Mouse (Mus musculus): Measurements from ENCODE around the gene Etfb. TPM values are rescaled to one million over a fixed set of nuclear protein-coding genes. Genes with fewer than 3 reads are reported as not detected.

The Etfb gene
- polyA plus RNA-seq, 1 experiment from 2014 or later, result 251 TPM

DNA sequence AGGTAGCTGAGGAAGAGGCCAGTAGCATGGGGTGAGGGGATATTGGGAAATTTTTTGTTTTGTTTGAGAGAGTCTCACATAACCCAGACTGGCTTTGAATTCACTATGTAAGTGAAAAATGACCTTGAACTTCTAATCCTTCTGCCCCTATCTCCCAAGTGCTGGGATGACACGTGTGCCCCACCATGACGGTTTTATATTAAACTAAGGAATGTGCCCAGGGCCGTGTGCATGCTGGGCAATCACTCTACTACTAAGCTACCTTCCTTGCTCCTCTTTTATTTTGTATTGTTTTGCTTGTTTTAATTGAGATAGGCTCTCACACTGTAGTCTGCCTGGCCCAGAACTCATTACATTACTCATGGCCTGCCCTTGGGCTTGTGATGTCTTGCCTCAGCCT lies 2.8 kb upstream of the Etfb start:
- Histone ChIP-seq H3K36me3 (ENCODE audit: control insufficient read depth, insufficient read depth, low read length) (no peaks in the 10 kb centered on the region), H3K4me1 (ENCODE audit: control insufficient read depth, insufficient read depth, low read length) (peaks cover 7% of the 10 kb centered on the region; the same call in 1 of the 2 replicates), H3K4me2 (ENCODE audit: low read depth, severe bottlenecking) (no peak overlapping the region), H3K27ac (replicated peaks; ENCODE audit: low read depth, low read length) (no peak overlapping the region), H3K9me3 (ENCODE audit: control insufficient read depth, low read length) (no peaks in the 10 kb centered on the region), H3K27me3 (ENCODE audit: control insufficient read depth, insufficient read depth, low read length) (no peaks in the 10 kb centered on the region), H3K9ac (ENCODE audit: low read length) (no peak overlapping the region), H3K4me3 (ENCODE audit: low read depth, low read length) (no peak overlapping the region)
- ATAC-seq (ENCODE audit: insufficient number of reproducible peaks, low FRiP score, low TSS enrichment, low read depth) (no peak), DNase-seq (ENCODE audit: low spot score) (no peak)
- WGBS, result 83% methylated on average over 3 of the region's 3 CpGs

- H3K27me3 ChIP-seq (ENCODE audit: control insufficient read depth, insufficient read depth, low read length), result no peaks in the 10 kb centered on the region
- no peaks in the 10 kb centered on the region for H3K36me3 ChIP-seq (ENCODE audit: control insufficient read depth, insufficient read depth, low read length)
- H3K9ac ChIP-seq (ENCODE audit: low read length), result peak overlapping the region; percentile 65
- WGBS, result 11% methylated on average over 9 of the region's 9 CpGs
- ATAC-seq (ENCODE audit: insufficient number of reproducible peaks, low FRiP score, low TSS enrichment, low read depth), result no peak
- H3K4me1 ChIP-seq (ENCODE audit: control insufficient read depth, insufficient read depth, low read length), result peaks cover 7% of the 10 kb centered on the region; the same call in 1 of the 2 replicates
- peak overlapping the region; percentile 86; the same call in 1 of the 2 replicates for H3K27ac ChIP-seq (replicated peaks; ENCODE audit: low read depth, low read length)
- DNase-seq (ENCODE audit: low spot score), result no peak
- no peaks in the 10 kb centered on the region for H3K9me3 ChIP-seq (ENCODE audit: control insufficient read depth, low read length)
- peak overlapping the region; percentile 71 for H3K4me2 ChIP-seq (ENCODE audit: low read depth, severe bottlenecking)
- H3K4me3 ChIP-seq (ENCODE audit: low read depth, low read length), result peak overlapping the region; percentile 51
These were observed 1.2 kb upstream of the Etfb start for GRCm38 (mm10) chr7:43442684-43443083.

- no peaks in the 10 kb centered on the region for H3K9me3 ChIP-seq (ENCODE audit: control insufficient read depth, low read length)
- peak overlapping the region; percentile 71 for H3K4me2 ChIP-seq (ENCODE audit: low read depth, severe bottlenecking)
- H3K27ac ChIP-seq (replicated peaks; ENCODE audit: low read depth, low read length), result peak overlapping the region; percentile 86
- no peaks in the 10 kb centered on the region for H3K27me3 ChIP-seq (ENCODE audit: control insufficient read depth, insufficient read depth, low read length)
- H3K9ac ChIP-seq (ENCODE audit: low read length), result peak overlapping the region; percentile 65
- H3K4me3 ChIP-seq (ENCODE audit: low read depth, low read length), result peak overlapping the region; percentile 51
- H3K4me1 ChIP-seq (ENCODE audit: control insufficient read depth, insufficient read depth, low read length), result peaks cover 7% of the 10 kb centered on the region; the same call in 1 of the 2 replicates
- peak; percentile 82 for ATAC-seq (ENCODE audit: insufficient number of reproducible peaks, low FRiP score, low TSS enrichment, low read depth)
- WGBS, result 1% methylated on average over 36 of the region's 36 CpGs
- H3K36me3 ChIP-seq (ENCODE audit: control insufficient read depth, insufficient read depth, low read length), result no peaks in the 10 kb centered on the region
- DNase-seq (ENCODE audit: low spot score), result peak; percentile 73
These were observed 562 bp upstream of the Etfb start for GRCm38 (mm10) chr7:43443126-43443916.

DNA sequence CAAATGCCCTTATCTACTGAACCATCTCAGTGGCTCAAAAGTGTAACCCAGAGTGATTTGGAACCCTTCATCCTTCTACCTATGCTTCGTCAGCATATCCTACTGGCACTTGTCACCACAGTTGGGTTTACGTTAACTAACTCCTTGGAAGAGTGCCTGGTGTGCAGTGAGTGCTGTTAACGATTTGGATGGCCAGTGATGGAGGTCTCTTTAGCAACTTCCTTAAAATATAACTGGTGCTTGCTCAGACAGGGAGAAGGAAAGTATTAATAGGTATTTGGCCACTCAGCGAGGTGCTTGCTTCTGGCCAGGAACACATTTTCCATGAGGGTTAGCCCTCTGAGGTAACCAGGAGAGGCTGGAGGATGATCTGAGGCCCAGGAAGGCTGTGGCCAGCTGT lies 3.9 kb downstream of the Etfb start:
- H3K4me3 ChIP-seq (ENCODE audit: low read depth, low read length), result no peak overlapping the region
- 86% methylated on average over 4 of the region's 4 CpGs for WGBS
- ATAC-seq (ENCODE audit: insufficient number of reproducible peaks, low FRiP score, low TSS enrichment, low read depth) (no peak), DNase-seq (ENCODE audit: low spot score) (no peak)
- no peaks in the 10 kb centered on the region for H3K27me3 ChIP-seq (ENCODE audit: control insufficient read depth, insufficient read depth, low read length)
- H3K4me2 ChIP-seq (ENCODE audit: low read depth, severe bottlenecking), result no peak overlapping the region
- no peaks in the 10 kb centered on the region for H3K9me3 ChIP-seq (ENCODE audit: control insufficient read depth, low read length)
- H3K36me3 ChIP-seq (ENCODE audit: control insufficient read depth, insufficient read depth, low read length), result no peaks in the 10 kb centered on the region
- H3K9ac ChIP-seq (ENCODE audit: low read length), result no peak overlapping the region
- H3K27ac ChIP-seq (replicated peaks; ENCODE audit: low read depth, low read length), result no peak overlapping the region
- peaks cover 4% of the 10 kb centered on the region; the same call in 1 of the 2 replicates for H3K4me1 ChIP-seq (ENCODE audit: control insufficient read depth, insufficient read depth, low read length)

- H3K4me1 ChIP-seq (ENCODE audit: control insufficient read depth, insufficient read depth, low read length), result 0 out of 2 replicates have a peak, but pooled peaks cover 3% of the 10 kb centered on the region
- no peak overlapping the region for H3K4me3 ChIP-seq (ENCODE audit: low read depth, low read length)
- H3K4me2 ChIP-seq (ENCODE audit: low read depth, severe bottlenecking), result no peak overlapping the region
- WGBS, result 97% methylated on average over 2 of the region's 3 CpGs
- ATAC-seq (ENCODE audit: insufficient number of reproducible peaks, low FRiP score, low TSS enrichment, low read depth) (no peak), DNase-seq (ENCODE audit: low spot score) (no peak)
- no peaks in the 10 kb centered on the region for H3K27me3 ChIP-seq (ENCODE audit: control insufficient read depth, insufficient read depth, low read length)
- no peaks in the 10 kb centered on the region; the same call in 1 of the 2 replicates for H3K36me3 ChIP-seq (ENCODE audit: control insufficient read depth, insufficient read depth, low read length)
- H3K9me3 ChIP-seq (ENCODE audit: control insufficient read depth, low read length), result no peaks in the 10 kb centered on the region
- no peak overlapping the region for H3K27ac ChIP-seq (replicated peaks; ENCODE audit: low read depth, low read length)
- H3K9ac ChIP-seq (ENCODE audit: low read length), result no peak overlapping the region
These were observed 4.4 kb downstream of the Etfb start for GRCm38 (mm10) chr7:43448246-43448645.

DNA sequence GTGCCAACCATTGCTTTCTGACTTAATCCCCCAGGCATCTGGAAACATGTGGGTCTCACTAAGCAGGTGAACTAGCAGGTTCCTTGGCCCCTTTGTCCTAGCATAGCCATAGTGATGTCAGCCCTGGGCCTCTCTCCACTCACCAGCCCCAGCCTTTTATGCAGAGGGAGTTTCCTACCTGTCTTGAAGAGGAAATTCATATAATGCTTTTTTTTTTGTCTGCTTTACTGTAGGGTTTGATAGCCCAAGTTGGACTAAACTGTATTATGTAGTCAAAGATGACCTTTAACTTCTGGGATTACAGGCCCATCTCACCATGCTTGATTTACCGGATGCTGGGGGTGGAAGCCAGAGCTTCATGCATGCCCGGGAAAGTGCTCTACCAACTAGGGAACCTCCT lies 5.9 kb downstream of the Etfb start:
- WGBS, result 96% methylated on average over 2 of the region's 2 CpGs
- Histone ChIP-seq H3K4me1 (ENCODE audit: control insufficient read depth, insufficient read depth, low read length) (no peaks in the 10 kb centered on the region), H3K9me3 (ENCODE audit: control insufficient read depth, low read length) (no peaks in the 10 kb centered on the region), H3K9ac (ENCODE audit: low read length) (no peak overlapping the region), H3K27me3 (ENCODE audit: control insufficient read depth, insufficient read depth, low read length) (no peaks in the 10 kb centered on the region), H3K4me2 (ENCODE audit: low read depth, severe bottlenecking) (no peak overlapping the region), H3K27ac (replicated peaks; ENCODE audit: low read depth, low read length) (no peak overlapping the region), H3K36me3 (ENCODE audit: control insufficient read depth, insufficient read depth, low read length) (no peaks in the 10 kb centered on the region; the same call in 1 of the 2 replicates), H3K4me3 (ENCODE audit: low read depth, low read length) (no peak overlapping the region)
- DNase-seq (ENCODE audit: low spot score), result no peak
- ATAC-seq (ENCODE audit: insufficient number of reproducible peaks, low FRiP score, low TSS enrichment, low read depth), result no peak

GRCm38 (mm10) chr7:43451726-43452125 lies 7.8 kb downstream of the Etfb start:
- Histone ChIP-seq H3K4me1 (ENCODE audit: control insufficient read depth, insufficient read depth, low read length) (no peaks in the 10 kb centered on the region), H3K9me3 (ENCODE audit: control insufficient read depth, low read length) (no peaks in the 10 kb centered on the region), H3K4me3 (ENCODE audit: low read depth, low read length) (no peak overlapping the region), H3K36me3 (ENCODE audit: control insufficient read depth, insufficient read depth, low read length) (no peaks in the 10 kb centered on the region; the same call in 1 of the 2 replicates), H3K9ac (ENCODE audit: low read length) (no peak overlapping the region), H3K4me2 (ENCODE audit: low read depth, severe bottlenecking) (no peak overlapping the region), H3K27ac (replicated peaks; ENCODE audit: low read depth, low read length) (no peak overlapping the region), H3K27me3 (ENCODE audit: control insufficient read depth, insufficient read depth, low read length) (no peaks in the 10 kb centered on the region)
- DNase-seq (ENCODE audit: low spot score), result no peak
- ATAC-seq (ENCODE audit: insufficient number of reproducible peaks, low FRiP score, low TSS enrichment, low read depth), result no peak
- 95% methylated on average over 11 of the region's 11 CpGs for WGBS

DNA sequence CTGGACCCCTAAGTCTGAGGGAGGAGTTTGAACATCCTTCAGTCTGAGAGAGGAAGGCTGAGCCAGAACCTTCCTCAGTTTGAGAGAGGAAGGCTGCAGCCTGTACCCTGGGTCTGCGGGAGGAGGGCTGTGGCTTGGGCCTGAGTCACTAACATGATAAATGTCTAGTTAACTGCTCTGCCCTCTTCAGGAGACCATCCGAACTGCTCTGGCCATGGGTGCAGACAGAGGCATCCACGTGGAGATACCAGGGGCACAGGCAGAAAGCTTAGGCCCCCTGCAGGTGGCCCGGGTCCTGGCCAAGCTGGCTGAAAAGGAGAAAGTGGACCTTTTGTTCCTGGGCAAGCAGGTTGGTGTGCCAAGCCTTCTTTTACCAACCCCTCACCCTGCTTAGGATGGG lies 8.7 kb downstream of the Etfb start:
- no peak overlapping the region for H3K4me2 ChIP-seq (ENCODE audit: low read depth, severe bottlenecking)
- H3K36me3 ChIP-seq (ENCODE audit: control insufficient read depth, insufficient read depth, low read length), result no peaks in the 10 kb centered on the region; the same call in 1 of the 2 replicates
- no peaks in the 10 kb centered on the region for H3K4me1 ChIP-seq (ENCODE audit: control insufficient read depth, insufficient read depth, low read length)
- H3K27me3 ChIP-seq (ENCODE audit: control insufficient read depth, insufficient read depth, low read length), result no peaks in the 10 kb centered on the region
- DNase-seq (ENCODE audit: low spot score) (no peak), ATAC-seq (ENCODE audit: insufficient number of reproducible peaks, low FRiP score, low TSS enrichment, low read depth) (no peak)
- no peak overlapping the region for H3K4me3 ChIP-seq (ENCODE audit: low read depth, low read length)
- no peak overlapping the region for H3K27ac ChIP-seq (replicated peaks; ENCODE audit: low read depth, low read length)
- no peaks in the 10 kb centered on the region for H3K9me3 ChIP-seq (ENCODE audit: control insufficient read depth, low read length)
- no peak overlapping the region for H3K9ac ChIP-seq (ENCODE audit: low read length)
- WGBS, result 48% methylated on average over 4 of the region's 4 CpGs
